Mouse (Mus musculus) layer of hippocampus, adult 18-20 months (tissue): Measurements from ENCODE around the gene Tinag. TPM values are rescaled to one million over a fixed set of nuclear protein-coding genes. Genes with fewer than 3 reads are reported as not detected.
"Not testable (repeated sequence)": the region's sequence is repeated elsewhere in the genome, so short reads cannot be mapped to it uniquely, and the experiment has no call there.

Source experiments
- DNase-seq, 2 experiments: peaks; one replicate each; pipeline ENCODE4 v3.0.0; 2022; ENCODE audit warnings: low spot score in 2 of 2
- long read RNA-seq: library from polyadenylated mRNA; stranded (forward); transcript quantifications from one replicate; pipeline ENCODE4 v2.0.0, GENCODE M21; 2021
- total RNA-seq, 2 experiments: library from RNA; stranded (reverse); gene quantifications; 2 replicates each; pipeline ENCODE4 v1.2.3; 2021

Gene Tinag
- total RNA-seq = not detected
- long read RNA-seq = 0 reads

- DNase-seq = no peak
These were observed at the start of gene Tinag for GRCm38 (mm10) chr9:77045585-77045984. Gene Tinag, minus strand, starts transcription at chr9:77045794.

- not testable (repeated sequence) for DNase-seq
These were observed 37.6 kb upstream of the Tinag start for GRCm38 (mm10) chr9:77083221-77083620.

- DNase-seq = no peak
These were observed 26.1 kb upstream of the Tinag start for GRCm38 (mm10) chr9:77071676-77072075.

GRCm38 (mm10) chr9:77056611-77057010, 11.0 kb upstream of the Tinag start:
- no peak for DNase-seq

- no peak for DNase-seq
These were observed 9.0 kb upstream of the Tinag start for GRCm38 (mm10) chr9:77054426-77055193.

GRCm38 (mm10) chr9:77051406-77051805, 5.8 kb upstream of the Tinag start:
- no peak for DNase-seq

GRCm38 (mm10) chr9:77049669-77050068, 4.1 kb upstream of the Tinag start:
- no peak for DNase-seq

GRCm38 (mm10) chr9:77046067-77046715, 597 bp upstream of the Tinag start:
- DNase-seq = no peak

GRCm38 (mm10) chr9:77035361-77035760, 10.2 kb downstream of the Tinag start:
- no peak for DNase-seq

- DNase-seq = no peak
These were observed 13.0 kb downstream of the Tinag start for GRCm38 (mm10) chr9:77032430-77033154.

GRCm38 (mm10) chr9:77025271-77025670, 20.3 kb downstream of the Tinag start:
- DNase-seq = no peak

GRCm38 (mm10) chr9:77018935-77019334, 26.7 kb downstream of the Tinag start:
- DNase-seq = no peak

GRCm38 (mm10) chr9:76996021-76996420, 49.6 kb downstream of the Tinag start:
- no peak for DNase-seq

- peak in 1 of 2 experiments; percentile 5 for DNase-seq
These were observed 55.6 kb downstream of the Tinag start for GRCm38 (mm10) chr9:76989946-76990345.

GRCm38 (mm10) chr9:76934813-76935212, 110.8 kb downstream of the Tinag start:
- no peak for DNase-seq

GRCm38 (mm10) chr9:76915093-76915661, 130.4 kb downstream of the Tinag start:
- no peak for DNase-seq
